In genomic region chr8:84730541-84731370, GRCm38 (mm10) we compare ENCODE assay signal across 7 mouse cellular contexts. TPM values are rescaled to one million over a fixed set of nuclear protein-coding genes. Genes with fewer than 3 reads are reported as not detected.
DNase-seq lines count a peak whose midpoint lies in the region; ATAC-seq lines count a peak whose summit lies in the region.

No protein-coding gene starts in this region.

- no peaks in the 10 kb centered on the region for H3K9me3 ChIP-seq in forebrain, embryonic 12.5 days
- H3K9me3 ChIP-seq in hindbrain, embryonic 11.5 days (ENCODE audit: control insufficient read depth, low read length): no peaks in the 10 kb centered on the region
- H3K9me3 ChIP-seq in midbrain, embryonic 10.5 days (replicated peaks): no peaks in the 10 kb centered on the region

- H3K36me3 ChIP-seq in forebrain, embryonic 12.5 days (replicated peaks): peaks cover 22% of the 10 kb centered on the region
- H3K36me3 ChIP-seq in hindbrain, embryonic 11.5 days (ENCODE audit: control insufficient read depth, insufficient read depth, low read length): no peaks in the 10 kb centered on the region
- H3K36me3 ChIP-seq in midbrain, embryonic 10.5 days: no peaks in the 10 kb centered on the region

- H3K27ac ChIP-seq in forebrain, embryonic 12.5 days: peak overlapping the region; percentile 84
- H3K27ac ChIP-seq in hindbrain, embryonic 11.5 days (ENCODE audit: low read depth, low read length): peak overlapping the region; percentile 62
- H3K27ac ChIP-seq in midbrain, embryonic 10.5 days (replicated peaks): peak overlapping the region; percentile 82

- peak; percentile 77 for DNase-seq in spleen, adult 12 weeks (ENCODE audit: low spot score)
- DNase-seq in spleen, adult 18-20 months: no peak
- DNase-seq in hindbrain, embryonic 11.5 days (ENCODE audit: low spot score): no peak
- no peak for DNase-seq in midbrain, embryonic 10.5 days (ENCODE audit: low spot score)
- no peak for DNase-seq in thymus, postnatal 25 days
- no peak for DNase-seq in embryo, embryonic 9.5 days (ENCODE audit: extremely low spot score)

- 30% methylated on average over 9 of the region's 9 CpGs for WGBS in forebrain, embryonic 12.5 days
- WGBS in hindbrain, embryonic 11.5 days: 38% methylated on average over 9 of the region's 9 CpGs
- 28% methylated on average over 9 of the region's 9 CpGs for WGBS in midbrain, embryonic 10.5 days

- H3K4me2 ChIP-seq in forebrain, embryonic 12.5 days: peak overlapping the region; percentile 15; the same call in 1 of the 2 replicates
- H3K4me2 ChIP-seq in hindbrain, embryonic 11.5 days (replicated peaks; ENCODE audit: low read depth, low read length): no peak overlapping the region; the same call in 1 of the 2 replicates

- H3K27me3 ChIP-seq in forebrain, embryonic 12.5 days: peaks cover 28% of the 10 kb centered on the region
- peaks cover 29% of the 10 kb centered on the region for H3K27me3 ChIP-seq in hindbrain, embryonic 11.5 days (ENCODE audit: control insufficient read depth, insufficient read depth, low read length)
- H3K27me3 ChIP-seq in midbrain, embryonic 10.5 days (ENCODE audit: low read depth, poor library complexity, severe bottlenecking): peaks cover 100% of the 10 kb centered on the region

- H3K9ac ChIP-seq in forebrain, embryonic 12.5 days: peak overlapping the region; percentile 25
- peak overlapping the region; percentile 49 for H3K9ac ChIP-seq in hindbrain, embryonic 11.5 days (ENCODE audit: low read depth, low read length)

- H3K4me1 ChIP-seq in forebrain, embryonic 12.5 days: peaks cover 74% of the 10 kb centered on the region
- H3K4me1 ChIP-seq in hindbrain, embryonic 11.5 days (replicated peaks; ENCODE audit: control insufficient read depth, insufficient read depth, low read length): peaks cover 12% of the 10 kb centered on the region; the same call in 1 of the 2 replicates
- H3K4me1 ChIP-seq in midbrain, embryonic 10.5 days: peaks cover 56% of the 10 kb centered on the region

- no peak overlapping the region; the same call in 1 of the 2 replicates for H3K4me3 ChIP-seq in forebrain, embryonic 12.5 days (replicated peaks)
- no peak overlapping the region for H3K4me3 ChIP-seq in hindbrain, embryonic 11.5 days (ENCODE audit: low read depth, low read length)
- 0 out of 2 replicates have a peak overlapping the region, but pooled peaks have one; percentile 16 for H3K4me3 ChIP-seq in midbrain, embryonic 10.5 days

- ATAC-seq in forebrain, embryonic 12.5 days (ENCODE audit: low FRiP score): peak; percentile 47
- ATAC-seq in hindbrain, embryonic 11.5 days (ENCODE audit: low FRiP score): peak; percentile 40; the same call in 1 of the 2 replicates

RNA-seq across cellular contexts. Expression of gene G430095P16Rik, which starts 7.9 kb away (rescaled TPM):
- polyA plus RNA-seq in forebrain, embryonic 12.5 days (2016; fragmentation: Nextera tagmentation; extraction: Ambion mirVana): 2.2 and 3.5 TPM in 2 replicates
- 2.3 and 2.9 TPM in 2 replicates for polyA plus RNA-seq in hindbrain, embryonic 11.5 days (2014; fragmentation: Nextera tagmentation; extraction: Ambion mirVana)
- polyA plus RNA-seq in midbrain, embryonic 10.5 days (2016; fragmentation: Nextera tagmentation; extraction: Ambion mirVana): 1.1 and 1.4 TPM in 2 replicates

RNA-seq across cellular contexts. Expression of gene Lyl1, which starts 29.5 kb away (rescaled TPM):
- polyA plus RNA-seq in forebrain, embryonic 12.5 days (2016; fragmentation: Nextera tagmentation; extraction: Ambion mirVana): 3.1 and 3.9 TPM in 2 replicates
- 5.3 and 5.4 TPM in 2 replicates for polyA plus RNA-seq in hindbrain, embryonic 11.5 days (2014; fragmentation: Nextera tagmentation; extraction: Ambion mirVana)
- 4.8 and 5.8 TPM in 2 replicates for polyA plus RNA-seq in midbrain, embryonic 10.5 days (2016; fragmentation: Nextera tagmentation; extraction: Ambion mirVana)

RNA-seq across cellular contexts. Expression of gene Nacc1, which starts 43.1 kb away (rescaled TPM):
- 22.8 and 26.6 TPM in 2 replicates for polyA plus RNA-seq in forebrain, embryonic 12.5 days (2016; fragmentation: Nextera tagmentation; extraction: Ambion mirVana)
- 19.7 and 20.5 TPM in 2 replicates for polyA plus RNA-seq in hindbrain, embryonic 11.5 days (2014; fragmentation: Nextera tagmentation; extraction: Ambion mirVana)
- polyA plus RNA-seq in midbrain, embryonic 10.5 days (2016; fragmentation: Nextera tagmentation; extraction: Ambion mirVana): 24.8 and 26.3 TPM in 2 replicates

RNA-seq across cellular contexts. Expression of gene Trmt1, which starts 44.6 kb away (rescaled TPM):
- 55.4 and 59.6 TPM in 2 replicates for polyA plus RNA-seq in forebrain, embryonic 12.5 days (2016; fragmentation: Nextera tagmentation; extraction: Ambion mirVana)
- polyA plus RNA-seq in hindbrain, embryonic 11.5 days (2014; fragmentation: Nextera tagmentation; extraction: Ambion mirVana): 47.9 and 51.1 TPM in 2 replicates
- polyA plus RNA-seq in midbrain, embryonic 10.5 days (2016; fragmentation: Nextera tagmentation; extraction: Ambion mirVana): 56.4 and 58.1 TPM in 2 replicates
